Mouse (Mus musculus) left cerebral cortex, postnatal 14 days (tissue): ENCODE data around the gene Eif3c. TPM values are rescaled to one million over a fixed set of nuclear protein-coding genes. Genes with fewer than 3 reads are reported as not detected.

Experiments
- DNase-seq, 2 experiments: peaks; one replicate each; pipeline ENCODE4 v3.0.0; 2021 to 2022; ENCODE audit warnings: low spot score in 2 of 2, mixed read lengths in 1 of 2
- intact Hi-C: fragments of 180-260 bp; cut with DNase I; formaldehyde crosslinking; loops from one replicate; pipeline ENCODE4 v1.15.1; 2025
- long read RNA-seq, 2 experiments: library from polyadenylated mRNA; stranded (forward); transcript quantifications; one replicate each; pipeline ENCODE4 v2.0.0; 2021
- total RNA-seq, 2 experiments: library from RNA; stranded (reverse); gene quantifications; 2 replicates each; pipeline ENCODE4 v1.2.3; 2021

The Eif3c gene
- 100 to 1,000 TPM; 182 to 186 TPM for total RNA-seq
- long read RNA-seq, experiment 1, transcript Eif3c-201 (21 exons, 3,383 nt), result major isoform, 15 of 36 reads
- long read RNA-seq, experiment 1, partial matches to known transcripts, result 20 of 36 reads
- long read RNA-seq, experiment 1, other reads (novel, unspliced or antisense), result 1 of 36 reads
- long read RNA-seq, experiment 2, transcript Eif3c-201 (21 exons, 3,383 nt), result major isoform, 13 of 42 reads
- long read RNA-seq, experiment 2, partial matches to known transcripts, result 26 of 42 reads
- long read RNA-seq, experiment 2, other reads (novel, unspliced or antisense), result 3 of 42 reads

DNA sequence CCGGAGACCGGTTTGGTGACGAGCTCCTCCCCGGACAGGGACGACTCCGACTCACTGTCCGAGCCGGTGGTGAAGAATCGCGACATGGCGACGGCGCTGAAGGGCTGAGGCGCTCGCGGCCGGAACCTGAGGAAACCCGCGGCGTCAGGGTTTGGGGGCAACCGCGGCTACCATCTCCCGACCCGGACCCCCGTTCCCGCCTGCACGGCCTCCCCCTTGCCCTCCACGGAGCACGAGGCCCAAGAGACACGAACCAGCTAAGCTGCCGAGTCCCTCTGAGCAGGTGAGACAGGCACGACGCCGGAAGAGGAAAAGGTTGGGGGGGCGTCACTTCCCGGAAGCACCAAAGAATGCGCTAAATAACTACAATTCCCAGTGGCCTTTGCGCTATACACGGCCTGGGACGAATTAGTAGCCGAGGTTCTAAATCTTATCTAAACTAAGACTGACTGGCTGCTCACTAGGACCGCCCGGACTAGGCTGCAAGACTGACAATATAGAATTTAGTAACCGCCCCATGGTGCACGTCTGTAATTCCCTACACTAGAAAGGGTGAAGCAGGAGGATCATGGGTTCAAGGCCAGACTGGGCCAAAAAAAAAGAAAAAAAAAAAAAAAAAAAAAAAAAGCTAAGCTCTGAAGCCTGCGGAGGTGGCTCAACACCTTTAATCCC, at the start of gene Eif3c:
Gene Eif3c (minus strand): TSS at position 318 of the 672 bp plus-strand sequence.
- intact Hi-C loops, result loop anchor here (5.0 kb wide), 1 partner anchor 131 kb away; the partner anchor contains the start of genes Bola2 and Slx1b
- DNase-seq, result peak; percentile 87 to 93

DNA sequence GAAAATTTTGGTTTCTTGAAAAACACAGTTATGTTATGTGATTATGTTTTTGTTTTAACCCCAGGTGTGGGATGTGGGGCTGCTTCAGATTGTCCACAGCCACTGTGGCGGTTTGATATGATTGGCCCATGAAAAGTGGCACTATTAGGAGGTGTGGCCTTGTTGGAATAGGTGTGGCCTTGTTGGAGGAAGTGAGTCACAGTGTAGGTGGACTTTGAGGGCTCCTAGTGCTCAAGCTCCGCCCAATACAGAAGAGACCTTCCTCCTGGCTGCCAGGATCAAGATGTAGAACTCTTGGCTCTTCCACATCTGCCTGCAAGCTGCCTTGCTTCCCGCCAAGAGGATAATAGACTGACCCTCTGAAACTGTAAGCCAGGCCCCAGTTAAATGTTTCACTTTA, 46.5 kb upstream of the Eif3c start:
- intact Hi-C loops, result no loop called here
- DNase-seq, result no peak

DNA sequence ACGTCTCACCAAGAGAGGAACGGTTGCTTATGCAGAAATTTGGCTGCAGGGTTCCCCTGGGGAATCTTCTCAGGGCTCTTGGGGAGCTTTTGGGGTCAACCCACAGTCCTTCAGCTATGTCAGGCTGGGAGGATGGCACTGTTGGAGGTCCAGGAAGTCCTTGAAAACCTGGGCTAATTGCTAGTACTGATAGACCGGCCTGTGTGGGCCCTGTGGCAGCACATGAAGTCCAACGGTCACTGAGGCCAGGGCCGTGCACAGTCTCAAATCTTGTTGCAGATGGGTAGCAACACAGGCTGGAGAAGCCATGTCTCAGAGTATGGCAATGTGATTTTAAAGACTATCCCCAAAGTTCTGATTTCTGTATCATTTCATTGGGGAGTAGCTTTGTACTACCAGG, 41.6 kb upstream of the Eif3c start:
- no peak for DNase-seq
- intact Hi-C loops, result no loop called here

DNA sequence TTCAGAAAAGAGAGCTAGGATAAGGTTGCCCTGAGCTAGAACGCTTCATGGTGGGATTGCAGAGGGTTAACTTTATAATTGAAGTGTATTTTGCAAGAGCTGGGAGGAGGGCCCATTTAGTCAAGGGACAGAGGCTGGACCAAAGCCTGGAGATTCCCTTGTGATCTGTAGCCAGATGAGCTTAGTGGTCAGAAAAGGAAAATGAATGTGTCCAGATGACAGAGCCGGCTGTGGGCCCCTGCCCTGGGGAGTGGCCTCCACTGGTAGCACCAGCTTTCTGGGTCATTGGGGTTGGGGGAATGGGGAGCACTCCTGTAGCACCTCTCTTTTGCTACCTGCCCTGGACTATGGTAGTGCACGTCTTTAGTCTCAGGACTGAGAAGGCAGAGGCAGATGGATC, 40.9 kb upstream of the Eif3c start:
- intact Hi-C loops, result no loop called here
- DNase-seq, result no peak

DNA sequence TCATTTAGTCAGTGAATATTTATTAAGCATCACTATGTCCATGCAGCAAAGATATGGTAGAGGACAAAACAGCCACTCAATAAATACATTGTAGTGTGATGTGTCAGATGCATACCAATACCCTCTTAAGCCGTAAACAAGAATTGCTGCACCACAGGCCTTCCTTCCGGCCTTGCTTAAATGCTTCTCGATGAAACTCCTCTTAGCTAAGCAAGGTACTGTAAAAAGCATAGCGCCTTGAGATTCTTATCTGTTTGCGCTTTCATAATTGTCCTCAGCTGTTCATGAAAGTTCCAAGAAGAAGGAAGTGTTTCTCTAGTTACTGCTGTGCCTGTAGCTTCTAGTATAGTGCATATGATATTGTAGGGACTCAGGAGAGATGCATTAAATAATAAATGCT, 40.4 kb upstream of the Eif3c start:
- intact Hi-C loops, result no loop called here
- no peak for DNase-seq

DNA sequence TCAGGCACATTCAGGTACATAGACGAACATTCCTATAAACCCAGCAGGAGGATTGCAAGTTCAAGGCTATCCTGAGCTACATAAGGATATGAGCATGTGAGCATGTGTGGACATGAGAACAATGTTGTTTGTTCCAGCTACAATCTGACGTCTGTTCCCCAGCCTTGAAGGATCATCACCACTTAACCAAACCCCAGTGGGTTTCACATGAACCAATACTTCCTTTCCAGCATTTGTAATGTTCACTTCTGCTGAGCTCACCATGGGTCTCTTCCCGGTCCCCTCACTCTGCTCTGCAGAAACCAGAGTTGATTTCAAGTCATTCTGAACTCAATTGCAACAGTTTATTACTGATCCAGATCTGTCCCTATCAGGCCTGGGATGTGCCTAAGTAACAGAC, 36.4 kb upstream of the Eif3c start:
- intact Hi-C loops, result no loop called here
- DNase-seq, result no peak

DNA sequence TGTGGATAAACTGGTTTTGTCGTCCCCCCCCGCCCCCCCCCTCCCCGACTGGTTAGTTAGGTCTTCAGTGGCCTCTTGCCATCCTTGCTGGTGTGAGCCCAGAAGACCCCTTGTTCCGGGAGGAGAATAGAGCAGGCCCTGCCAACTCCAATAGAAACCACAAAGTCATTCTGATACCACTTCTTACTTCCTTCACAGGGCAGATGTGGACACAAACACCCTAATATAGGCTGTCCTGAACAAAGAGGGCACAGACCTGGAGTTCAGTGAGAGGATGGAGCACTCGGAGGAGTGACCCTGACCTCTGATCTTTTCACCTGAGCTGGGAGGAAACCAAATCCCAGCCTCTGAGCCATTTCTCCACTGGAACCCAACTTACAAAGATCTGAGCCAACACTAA, 35.7 kb upstream of the Eif3c start:
- intact Hi-C loops, result no loop called here
- DNase-seq, result no peak

DNA sequence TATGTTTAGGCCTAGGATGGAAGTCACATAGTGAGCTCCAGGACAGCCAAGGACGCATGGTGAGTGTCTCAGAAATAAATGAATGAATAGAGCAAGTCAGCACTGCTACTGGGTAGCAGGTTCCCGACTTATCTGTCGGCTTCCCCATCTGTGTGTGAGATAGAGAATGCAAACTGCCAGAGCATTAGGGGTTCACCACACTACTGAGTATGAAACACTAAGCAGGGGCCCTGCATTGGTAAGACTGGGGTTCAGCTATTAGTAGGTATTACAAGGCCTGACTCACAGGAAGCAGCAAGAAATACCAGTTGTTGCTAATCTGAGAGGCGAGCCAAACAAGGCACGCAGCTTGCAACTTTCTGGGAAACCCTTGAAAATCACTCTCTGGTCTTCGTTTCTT, 32.7 kb upstream of the Eif3c start:
- intact Hi-C loops, result no loop called here
- DNase-seq, result no peak

DNA sequence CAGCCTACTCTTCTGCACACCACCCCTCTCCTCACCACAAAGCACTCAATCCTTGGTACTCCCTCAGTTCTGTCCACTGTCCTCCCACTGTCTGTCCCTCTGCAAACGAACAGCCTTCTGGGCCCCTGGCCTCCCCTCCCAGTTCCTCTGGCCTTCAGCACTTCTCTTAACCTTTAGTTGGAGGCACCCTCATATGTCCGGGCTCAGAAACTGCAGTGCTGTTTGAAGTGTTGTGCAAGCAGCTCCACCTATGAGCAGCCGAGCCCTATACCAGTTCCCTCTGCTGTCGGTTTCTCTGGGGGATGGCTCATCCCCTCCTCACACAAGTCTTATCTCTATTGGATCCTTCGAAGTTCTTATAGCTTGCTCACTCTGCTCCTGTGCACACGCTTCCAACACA, 30.2 kb upstream of the Eif3c start:
- intact Hi-C loops, result no loop called here
- no peak for DNase-seq

DNA sequence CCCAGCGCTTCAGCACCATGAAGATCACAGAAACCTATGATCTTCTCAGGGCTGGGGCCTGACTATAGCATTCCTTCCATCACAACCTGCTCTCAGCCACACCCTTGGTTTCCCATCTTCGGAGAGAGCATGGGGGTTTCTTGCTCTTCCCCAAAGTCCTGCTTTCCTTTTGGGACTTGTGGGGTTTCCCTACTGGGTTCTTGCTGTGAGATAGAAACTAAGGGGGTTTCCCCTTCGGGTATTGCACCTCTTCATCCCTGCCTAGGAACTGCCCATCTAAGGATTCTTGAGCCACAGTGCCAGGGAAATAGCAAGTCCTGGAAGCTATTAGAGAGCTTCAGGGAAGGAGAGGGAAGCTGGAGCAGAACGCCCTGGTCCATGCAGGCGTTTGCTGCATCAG, 29.7 kb upstream of the Eif3c start:
- intact Hi-C loops, result no loop called here
- DNase-seq, result no peak

DNA sequence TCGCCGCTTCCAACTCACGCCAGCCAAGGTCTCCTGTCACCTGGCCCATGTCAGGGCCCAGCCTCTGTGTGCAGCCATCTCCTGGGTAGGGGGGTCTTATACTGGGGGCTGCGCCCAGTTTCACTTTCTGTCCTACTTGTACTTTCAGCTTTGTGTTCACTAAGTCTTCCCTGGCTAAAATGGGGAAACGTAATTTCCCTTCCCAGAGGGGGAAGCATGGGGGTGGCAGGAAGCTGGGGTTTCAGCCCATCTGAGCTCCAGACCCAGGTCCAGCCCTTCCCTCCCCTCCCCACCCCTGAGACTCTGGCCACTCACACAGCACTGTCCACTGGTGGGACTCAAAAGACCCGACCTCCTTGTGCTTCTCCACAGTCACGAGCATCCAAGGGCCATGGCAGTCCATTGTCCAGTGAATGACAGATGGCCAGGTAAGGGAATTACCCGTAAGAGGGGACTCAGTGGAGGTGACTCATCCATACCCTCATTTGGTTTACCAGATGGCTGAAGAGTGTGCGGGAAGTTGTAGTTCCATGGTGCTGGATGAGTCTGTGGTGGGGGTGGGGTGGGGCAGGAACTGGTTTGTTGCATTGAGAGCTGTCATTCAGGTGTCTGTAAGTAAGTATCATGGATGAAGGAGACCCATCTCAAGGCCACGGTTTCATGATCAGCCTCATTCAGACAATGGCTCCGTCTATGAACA, 28.8 kb upstream of the Eif3c start, which contains the start of gene Il27:
Gene Il27 (minus strand): TSS at position 80 of the 700 bp plus-strand sequence.
- DNase-seq, result no peak
- intact Hi-C loops, result no loop called here

DNA sequence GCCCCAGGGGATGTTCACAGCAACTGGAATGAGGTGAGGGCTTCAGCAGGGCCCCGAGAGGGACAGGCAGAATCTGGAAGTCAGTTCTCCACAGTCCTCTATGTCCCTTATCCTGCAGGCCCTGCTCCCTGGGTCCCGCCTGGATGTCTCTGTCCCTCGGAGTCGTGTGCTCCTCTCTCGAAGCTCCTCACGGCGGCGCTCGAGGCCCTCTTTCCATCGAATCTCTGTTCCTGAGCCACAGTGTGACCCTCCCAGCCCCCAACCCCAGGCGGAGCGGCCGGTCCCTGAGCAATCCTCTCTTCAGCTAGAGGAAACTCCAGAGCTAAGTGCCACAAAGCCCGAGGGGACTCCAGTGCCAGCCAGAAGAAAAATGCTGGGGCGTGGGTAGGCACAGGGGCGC, 21.6 kb upstream of the Eif3c start:
- peak; percentile 54 for DNase-seq
- intact Hi-C loops, result loop anchor here (2.0 kb wide), 1 partner anchor 49 kb away; no protein-coding TSS in a partner anchor

DNA sequence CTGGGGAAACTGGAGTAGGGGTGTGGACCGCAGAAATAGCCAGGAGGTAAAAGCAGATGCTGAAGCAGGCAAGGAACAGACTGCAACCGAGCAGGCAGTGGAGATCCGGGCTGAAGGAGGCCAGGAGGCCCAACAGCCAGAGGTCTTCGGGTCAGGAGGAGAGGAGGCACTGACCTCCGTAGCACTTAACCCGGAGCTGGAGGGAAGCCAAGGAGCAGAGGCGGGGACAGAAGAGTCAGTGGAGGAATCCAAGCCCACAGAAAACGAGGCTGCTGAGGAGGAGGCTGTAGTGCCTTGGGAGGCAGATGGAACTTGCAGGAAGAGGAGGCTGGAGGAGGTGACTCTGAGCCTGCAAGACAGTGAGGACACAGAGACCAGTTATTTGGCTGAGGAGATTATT, 20.6 kb upstream of the Eif3c start:
- intact Hi-C loops, result loop anchor here (2.0 kb wide), 1 partner anchor 50 kb away; no protein-coding TSS in a partner anchor

DNA sequence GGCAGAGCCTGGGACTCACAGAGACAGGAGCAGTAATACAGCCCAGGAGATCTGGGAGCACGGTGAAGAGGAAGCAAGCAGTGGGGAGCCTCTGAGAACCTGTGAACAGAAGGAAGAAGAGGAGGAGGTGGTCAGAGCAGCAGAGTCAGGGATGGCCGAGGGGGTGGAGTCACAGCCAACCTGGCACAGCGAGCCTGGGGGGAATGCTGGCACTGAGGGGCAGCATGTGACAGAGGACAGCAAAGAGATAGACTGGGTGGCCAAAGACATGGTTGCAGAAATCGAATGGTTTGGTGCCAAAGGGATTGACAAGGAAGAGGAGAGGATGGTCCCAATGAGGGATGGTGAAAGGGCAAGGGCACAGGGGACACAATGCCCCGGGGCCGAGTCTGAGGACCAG, 19.5 kb upstream of the Eif3c start, which contains the start of gene Cln3:
Gene Cln3 (minus strand): TSS at position 101 of the 400 bp plus-strand sequence.
- no peak for DNase-seq
- intact Hi-C loops, result loop anchor here (2.0 kb wide), 1 partner anchor 51 kb away; no protein-coding TSS in a partner anchor

More for the DNA sequence above, 20.6 kb upstream of the Eif3c start:
- DNase-seq, result no peak

DNA sequence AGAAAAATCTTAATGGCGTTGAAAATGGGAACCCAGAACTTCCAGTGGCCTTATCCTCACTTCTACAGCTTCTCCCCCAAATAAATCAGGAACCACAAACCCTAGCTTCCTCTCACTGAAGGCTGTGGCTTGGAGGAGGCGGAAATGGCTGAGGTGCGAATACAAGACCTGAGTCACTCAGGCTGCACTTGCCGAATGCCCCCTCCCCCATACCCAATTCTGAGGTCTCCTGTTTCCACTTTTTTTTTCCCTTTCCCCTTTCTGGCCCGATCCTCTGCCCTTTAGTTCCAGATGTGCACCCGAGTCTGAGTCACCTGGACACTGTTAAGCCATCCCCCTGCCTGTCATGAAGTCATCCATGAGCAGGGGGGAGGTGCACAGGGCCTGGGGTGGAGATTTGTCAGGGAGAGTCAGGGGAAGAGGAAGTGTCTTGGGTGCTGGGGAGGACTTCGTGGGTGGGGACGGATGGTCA, 18.3 kb upstream of the Eif3c start, which contains the start of gene Apobr:
Gene Apobr (plus strand): TSS at position 437 of the 472 bp plus-strand sequence.
- intact Hi-C loops, result loop anchor here (5.0 kb wide), 1 partner anchor 108 kb away; no protein-coding TSS in a partner anchor
- DNase-seq, result no peak

DNA sequence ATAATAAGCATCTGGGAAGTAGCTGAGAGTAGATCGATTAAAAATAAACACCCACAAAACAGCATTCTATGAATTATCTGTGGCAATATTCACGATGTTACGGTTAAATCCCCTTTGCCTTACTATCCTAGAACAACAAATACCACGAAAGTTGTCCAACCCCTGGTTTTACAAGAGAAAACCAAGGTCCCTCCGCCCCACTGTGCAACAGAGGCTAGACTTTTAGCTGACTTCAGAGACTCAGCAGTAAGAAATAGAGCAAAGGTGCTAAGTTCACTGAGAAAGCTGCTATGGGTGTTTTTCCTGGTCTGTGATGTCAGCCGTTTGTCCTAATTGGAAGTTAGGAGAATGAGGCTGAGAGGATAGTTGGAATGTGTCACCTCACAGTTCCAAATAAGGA, 17.6 kb upstream of the Eif3c start:
- intact Hi-C loops, result loop anchor here (5.0 kb wide), 1 partner anchor 109 kb away; no protein-coding TSS in a partner anchor
- no peak for DNase-seq

DNA sequence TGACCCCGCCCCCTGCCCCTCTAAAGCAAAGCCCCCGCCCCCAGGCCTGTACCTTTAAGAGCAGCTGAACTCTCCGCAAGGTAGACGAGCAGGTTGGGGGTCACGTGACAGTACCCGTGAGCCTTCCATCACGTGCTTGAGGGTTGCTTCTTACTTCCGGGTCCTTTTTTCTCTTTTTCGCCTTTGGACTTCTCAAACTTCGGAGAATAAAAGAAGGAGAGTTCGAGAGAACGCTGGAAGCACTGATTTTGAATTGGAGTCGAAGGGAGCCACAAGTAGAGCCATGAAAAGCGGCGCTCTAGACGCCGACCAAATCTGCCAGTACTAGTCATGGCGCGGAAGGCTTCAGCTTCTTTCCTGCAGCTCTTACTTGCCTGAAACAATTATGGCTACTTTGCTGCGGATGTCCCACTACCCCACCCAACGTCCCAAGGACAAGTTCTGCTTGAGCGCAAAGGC, 17.1 kb upstream of the Eif3c start:
- DNase-seq, result peak; percentile 88 to 94
- intact Hi-C loops, result loop anchor here (5.0 kb wide), 1 partner anchor 109 kb away; no protein-coding TSS in a partner anchor

DNA sequence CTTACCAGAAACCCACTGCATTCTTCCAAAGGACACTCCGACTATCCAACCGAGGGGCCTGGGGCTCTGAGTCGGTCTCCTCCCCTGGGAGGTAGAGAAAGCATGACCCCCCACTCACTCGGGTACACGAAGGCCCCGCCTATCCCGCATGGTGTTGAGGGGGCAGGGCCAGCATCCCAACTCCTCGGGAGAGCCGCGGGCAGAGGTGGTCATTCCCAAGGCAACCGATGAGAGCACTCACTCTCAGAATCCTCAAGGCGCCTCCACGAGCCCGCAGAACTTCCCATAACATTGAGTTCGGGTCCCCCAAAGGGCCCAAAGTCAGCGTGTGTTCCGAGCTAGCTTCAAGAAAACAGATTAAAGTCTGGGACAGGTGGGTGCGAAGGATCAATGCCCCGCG, 16.5 kb upstream of the Eif3c start:
- intact Hi-C loops, result loop anchor here (5.0 kb wide), 1 partner anchor 110 kb away; no protein-coding TSS in a partner anchor
- peak in 1 of 2 experiments; percentile 22 for DNase-seq

DNA sequence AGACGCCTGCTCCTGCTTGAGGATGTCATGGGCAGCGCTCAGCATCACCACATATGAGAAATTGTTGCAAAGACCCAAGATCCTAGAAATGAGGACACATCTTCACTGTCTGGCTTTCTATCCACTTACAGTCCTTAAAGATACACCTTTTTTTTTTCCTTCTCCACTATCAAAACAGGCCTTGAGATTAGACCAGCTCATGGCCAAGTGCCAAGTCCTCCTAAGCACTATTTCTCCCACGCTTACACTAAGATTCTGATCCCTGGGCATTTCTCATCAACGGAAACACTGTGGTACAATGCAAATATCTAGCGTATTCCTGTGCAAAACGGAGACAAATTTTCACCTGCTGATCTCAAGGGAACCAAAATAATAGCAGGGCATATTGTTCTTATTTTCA, 15.4 kb upstream of the Eif3c start:
- intact Hi-C loops, result loop anchor here (5.0 kb wide), 1 partner anchor 111 kb away; no protein-coding TSS in a partner anchor

More for the DNA sequence above, 15.4 kb upstream of the Eif3c start:
- DNase-seq, result no peak
